Mouse (Mus musculus): ENCODE results near the gene Cyp4a14. TPM values are rescaled to one million over a fixed set of nuclear protein-coding genes. Genes with fewer than 3 reads are reported as not detected.
"Not testable (repeated sequence)": the region's sequence is repeated elsewhere in the genome, so short reads cannot be mapped to it uniquely, and the experiment has no call there.

The Cyp4a14 gene
- polyA plus RNA-seq (2012; fragmentation: generic; extraction: Trizol), result not detected

GRCm38 (mm10) chr4:115496001-115496400 is at the start of gene Cyp4a14:
Gene Cyp4a14 (minus strand): TSS chr4:115496142.
- Histone ChIP-seq H3K27me3 (ENCODE audit: control insufficient read depth, insufficient read depth, insufficient read length) (no peaks in the 10 kb centered on the region), H3K36me3 (ENCODE audit: control insufficient read depth, insufficient read depth) (no peaks in the 10 kb centered on the region), H3ac (ENCODE audit: control insufficient read depth, insufficient read length) (no peak within 1 kb of the TSS), H3K79me2 (ENCODE audit: control insufficient read depth, insufficient read depth) (no peaks in the 10 kb centered on the region), H3K4me2 (ENCODE audit: low read depth) (no peak within 1 kb of the TSS), H3K4me3 (no peak within 1 kb of the TSS)
- no peak for TF ChIP-seq SRF (IDR thresholded peaks at IDR 0.05; ENCODE audit: control insufficient read depth, insufficient read length, low read depth)
- TF ChIP-seq MYOG (IDR thresholded peaks at IDR 0.05; ENCODE audit: control insufficient read depth in 1 of 3, insufficient read depth in 1 of 3, insufficient read length in 2 of 3, low read depth in 2 of 3), result no peak
- TF ChIP-seq CEBPB (IDR thresholded peaks at IDR 0.05; ENCODE audit: insufficient read depth, poor library complexity, severe bottlenecking), result no peak
- TF ChIP-seq TCF12 (IDR thresholded peaks at IDR 0.05; ENCODE audit: insufficient read depth, poor library complexity, severe bottlenecking), result no peak
- TF ChIP-seq TCF3 (IDR thresholded peaks at IDR 0.05; ENCODE audit: insufficient read length, low read depth), result no peak
- no peak for TF ChIP-seq POLR2A (IDR thresholded peaks at IDR 0.05; ENCODE audit: insufficient read length, low read depth)
- no peak for TF ChIP-seq USF1 (IDR thresholded peaks at IDR 0.05; ENCODE audit: low read depth)
- TF ChIP-seq REST (IDR thresholded peaks at IDR 0.05; ENCODE audit: insufficient read depth, insufficient read length), result no peak
- no peak for TF ChIP-seq MAX (IDR thresholded peaks at IDR 0.05; ENCODE audit: low read depth)
- no peak for TF ChIP-seq MYOD1 (IDR thresholded peaks at IDR 0.05; ENCODE audit: control insufficient read depth in 1 of 3, insufficient read length in 2 of 3, low read depth in 2 of 3)
- TF ChIP-seq POLR2AphosphoS2 (IDR thresholded peaks at IDR 0.05; ENCODE audit: insufficient read length, low read depth), result no peak
- no peak for TF ChIP-seq E2F4 (IDR thresholded peaks at IDR 0.05; ENCODE audit: insufficient read depth)

GRCm38 (mm10) chr4:115545101-115545500 is 49.2 kb upstream of the Cyp4a14 start:
- Histone ChIP-seq H3K79me2 (ENCODE audit: control insufficient read depth, insufficient read depth) (no peaks in the 10 kb centered on the region), H3ac (ENCODE audit: control insufficient read depth, insufficient read length) (no peak overlapping the region), H3K4me2 (ENCODE audit: low read depth) (no peak overlapping the region), H3K4me3 (no peak overlapping the region), H3K27me3 (ENCODE audit: control insufficient read depth, insufficient read depth, insufficient read length) (no peaks in the 10 kb centered on the region), H3K36me3 (ENCODE audit: control insufficient read depth, insufficient read depth) (no peaks in the 10 kb centered on the region)
- no peak for TF ChIP-seq USF1 (IDR thresholded peaks at IDR 0.05; ENCODE audit: low read depth)

DNA sequence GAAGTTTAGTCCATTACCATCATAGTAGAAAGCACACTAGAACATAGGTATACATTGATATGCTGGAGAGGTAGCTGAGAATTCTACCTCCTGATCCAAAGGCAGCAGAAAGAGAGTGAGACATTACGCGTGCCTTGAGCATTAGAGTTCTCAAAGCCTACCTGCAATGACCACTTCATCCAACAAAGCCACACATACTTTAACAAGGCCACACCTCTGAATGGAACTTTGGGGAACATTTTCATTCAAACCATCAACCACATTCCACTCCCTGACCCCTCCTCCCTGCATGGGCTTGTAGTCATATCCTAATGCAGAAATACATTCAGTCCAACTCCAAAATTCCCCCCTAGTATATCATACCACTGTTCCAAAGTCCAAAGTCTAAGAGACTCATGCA is 25.8 kb upstream of the Cyp4a14 start:
- TF ChIP-seq MAX (IDR thresholded peaks at IDR 0.05; ENCODE audit: low read depth), result no peak
- no peak for TF ChIP-seq CEBPB (IDR thresholded peaks at IDR 0.05; ENCODE audit: insufficient read depth, poor library complexity, severe bottlenecking)
- TF ChIP-seq SRF (IDR thresholded peaks at IDR 0.05; ENCODE audit: control insufficient read depth, insufficient read length, low read depth), result no peak
- no peak for TF ChIP-seq USF1 (IDR thresholded peaks at IDR 0.05; ENCODE audit: low read depth)
- TF ChIP-seq TCF12 (IDR thresholded peaks at IDR 0.05; ENCODE audit: insufficient read depth, poor library complexity, severe bottlenecking), result no peak
- no peak for TF ChIP-seq REST (IDR thresholded peaks at IDR 0.05; ENCODE audit: insufficient read depth, insufficient read length)
- TF ChIP-seq TCF3 (IDR thresholded peaks at IDR 0.05; ENCODE audit: insufficient read length, low read depth), result no peak
- TF ChIP-seq MYOD1 (IDR thresholded peaks at IDR 0.05; ENCODE audit: control insufficient read depth in 1 of 3, insufficient read length in 2 of 3, low read depth in 2 of 3), result no peak
- no peak for TF ChIP-seq POLR2AphosphoS2 (IDR thresholded peaks at IDR 0.05; ENCODE audit: insufficient read length, low read depth)

GRCm38 (mm10) chr4:115519444-115519843 is 23.5 kb upstream of the Cyp4a14 start:
- Histone ChIP-seq H3K36me3 (ENCODE audit: control insufficient read depth, insufficient read depth) (no peaks in the 10 kb centered on the region), H3ac (ENCODE audit: control insufficient read depth, insufficient read length) (no peak overlapping the region), H3K4me3 (no peak overlapping the region), H3K79me2 (ENCODE audit: control insufficient read depth, insufficient read depth) (no peaks in the 10 kb centered on the region), H3K4me2 (ENCODE audit: low read depth) (no peak overlapping the region), H3K27me3 (ENCODE audit: control insufficient read depth, insufficient read depth, insufficient read length) (no peaks in the 10 kb centered on the region)
- no peak for TF ChIP-seq TCF3 (IDR thresholded peaks at IDR 0.05; ENCODE audit: insufficient read length, low read depth)

More for the DNA sequence above, 25.8 kb upstream of the Cyp4a14 start:
- Histone ChIP-seq H3K4me2 (ENCODE audit: low read depth) (no peak overlapping the region), H3ac (ENCODE audit: control insufficient read depth, insufficient read length) (no peak overlapping the region), H3K4me3 (no peak overlapping the region), H3K27me3 (ENCODE audit: control insufficient read depth, insufficient read depth, insufficient read length) (no peaks in the 10 kb centered on the region), H3K36me3 (ENCODE audit: control insufficient read depth, insufficient read depth) (no peaks in the 10 kb centered on the region), H3K79me2 (ENCODE audit: control insufficient read depth, insufficient read depth) (no peaks in the 10 kb centered on the region)

DNA sequence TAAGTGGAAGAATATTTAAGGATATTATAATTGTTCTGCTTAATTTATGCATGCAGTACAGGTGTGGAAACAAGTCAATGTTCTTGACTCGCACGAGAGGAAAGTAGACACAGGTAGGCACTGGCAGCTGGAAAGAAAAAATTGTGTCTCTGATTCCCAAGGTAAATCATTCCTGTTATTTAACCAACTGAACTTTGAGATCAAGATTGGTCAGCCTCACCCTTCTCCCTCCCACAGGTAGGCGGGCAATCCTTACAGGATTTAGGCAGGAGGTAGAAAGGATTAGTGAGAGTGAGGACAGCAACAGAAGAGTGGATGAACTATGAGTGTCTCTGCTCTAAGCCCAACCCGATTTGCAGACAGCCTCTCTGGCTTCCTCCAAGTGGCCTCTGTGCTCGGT is 22.1 kb upstream of the Cyp4a14 start, which contains the start of gene Cyp4a10:
Gene Cyp4a10 (plus strand): TSS at position 265 of the 400 bp plus-strand sequence.
- not testable (repeated sequence) for H3K4me2 ChIP-seq (ENCODE audit: low read depth); H3ac ChIP-seq (ENCODE audit: control insufficient read depth, insufficient read length); H3K4me3 ChIP-seq; H3K36me3 ChIP-seq (ENCODE audit: control insufficient read depth, insufficient read depth); H3K79me2 ChIP-seq (ENCODE audit: control insufficient read depth, insufficient read depth); H3K27me3 ChIP-seq (ENCODE audit: control insufficient read depth, insufficient read depth, insufficient read length)

DNA sequence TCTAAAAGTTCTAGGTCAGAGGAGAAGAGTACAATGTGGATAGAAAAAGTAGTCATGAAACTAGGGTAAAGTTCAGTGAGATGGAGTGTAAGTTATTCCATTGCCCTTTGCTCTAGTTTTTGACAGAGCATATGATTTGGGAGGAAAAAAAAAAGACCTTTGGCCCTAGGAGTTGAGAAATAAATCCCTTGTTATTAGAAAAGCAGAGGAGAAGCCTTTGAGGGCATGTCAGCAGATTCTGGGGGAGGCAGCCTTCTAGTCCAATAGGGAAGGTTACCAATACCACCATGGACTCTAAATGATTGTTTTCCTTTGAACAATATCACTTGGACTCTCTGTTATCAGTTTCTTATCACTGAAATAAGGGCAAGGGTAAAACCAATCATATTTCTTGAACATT is 18.0 kb upstream of the Cyp4a14 start:
- H3K79me2 ChIP-seq (ENCODE audit: control insufficient read depth, insufficient read depth); H3K36me3 ChIP-seq (ENCODE audit: control insufficient read depth, insufficient read depth); H3K4me2 ChIP-seq (ENCODE audit: low read depth); H3K27me3 ChIP-seq (ENCODE audit: control insufficient read depth, insufficient read depth, insufficient read length); H3ac ChIP-seq (ENCODE audit: control insufficient read depth, insufficient read length); H3K4me3 ChIP-seq: not testable (repeated sequence)

Measured in myocyte (in vitro differentiated cells).